Mouse (Mus musculus): Measurements from ENCODE around the gene Galnt14.

DNA sequence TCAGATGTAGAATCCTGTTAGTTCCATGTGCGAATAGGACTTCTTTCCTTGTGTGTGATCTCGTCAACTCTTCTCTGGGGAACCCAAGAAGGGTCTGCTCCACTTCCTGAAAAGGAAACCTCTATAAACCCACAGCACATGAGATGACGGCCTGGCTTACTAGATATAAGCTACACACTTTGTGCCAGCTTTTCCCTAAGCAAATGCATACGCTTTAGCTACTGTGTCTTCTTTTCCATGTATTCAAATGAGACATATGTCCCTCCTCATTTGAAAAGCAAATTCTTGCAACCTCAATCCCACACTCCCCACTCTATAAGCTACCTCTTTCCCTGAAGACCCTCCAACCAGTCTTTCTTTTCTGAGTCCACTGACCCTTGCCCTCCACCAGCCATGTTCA lies 196.0 kb downstream of the Galnt14 start:
- TF ChIP-seq CTCF (IDR thresholded peaks at IDR 0.05; ENCODE audit: low read depth), result no peak
- TF ChIP-seq EP300 (IDR thresholded peaks at IDR 0.05; ENCODE audit: low read depth), result no peak

Data from liver, embryonic 14.5 days (tissue).